Mouse (Mus musculus): ENCODE data around the gene Mrps34. TPM values are rescaled to one million over a fixed set of nuclear protein-coding genes. Genes with fewer than 3 reads are reported as not detected.
A peak's percentile ranks its signal among the peaks of the same experiment; 100 is the strongest.

The Mrps34 gene
- polyA plus RNA-seq, 1 experiment from 2014 or later, result 104 TPM

DNA sequence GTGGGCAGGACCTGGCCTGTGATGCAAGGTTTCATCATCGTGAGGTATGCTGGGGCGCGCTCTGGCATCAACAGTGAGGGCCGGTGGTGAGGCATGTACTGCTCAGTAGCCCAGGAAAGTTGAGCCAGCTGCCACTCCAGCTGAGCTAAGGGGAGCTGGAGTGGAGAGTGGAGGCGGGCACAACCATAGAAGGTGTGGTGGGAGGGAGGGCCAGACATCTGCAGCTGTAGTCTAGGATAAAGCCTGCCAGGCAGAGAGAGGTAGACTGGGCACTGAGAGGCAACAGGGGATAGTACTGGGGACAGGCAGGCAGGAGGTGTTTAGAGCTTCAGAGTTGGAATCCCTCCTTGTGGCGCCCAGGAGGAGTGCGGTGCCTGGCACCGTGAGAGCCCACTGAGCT lies 34.8 kb upstream of the Mrps34 start:
- Histone ChIP-seq H3K9ac (ENCODE audit: low read length) (no peak overlapping the region), H3K36me3 (ENCODE audit: control insufficient read depth, insufficient read depth, low read length) (peaks cover 21% of the 10 kb centered on the region), H3K27me3 (ENCODE audit: control insufficient read depth, insufficient read depth, low read length) (no peaks in the 10 kb centered on the region), H3K4me1 (replicated peaks; ENCODE audit: control insufficient read depth, insufficient read depth) (no peaks in the 10 kb centered on the region), H3K27ac (replicated peaks) (no peak overlapping the region), H3K4me3 (ENCODE audit: low read depth, low read length) (no peak overlapping the region), H3K9me3 (ENCODE audit: control insufficient read depth, low read length) (no peaks in the 10 kb centered on the region), H3K4me2 (replicated peaks; ENCODE audit: low read depth) (no peak overlapping the region)
- TF ChIP-seq CTCF (IDR thresholded peaks at IDR 0.05; ENCODE audit: low read depth) (no peak), EP300 (optimal IDR thresholded peaks at IDR 0.05) (no peak)
- DNase-seq (ENCODE audit: low spot score), result no peak
- peak; percentile 25; the same call in 1 of the 2 replicates for ATAC-seq (ENCODE audit: low FRiP score, low TSS enrichment)
- 91% methylated on average over 8 of the region's 8 CpGs for WGBS

DNA sequence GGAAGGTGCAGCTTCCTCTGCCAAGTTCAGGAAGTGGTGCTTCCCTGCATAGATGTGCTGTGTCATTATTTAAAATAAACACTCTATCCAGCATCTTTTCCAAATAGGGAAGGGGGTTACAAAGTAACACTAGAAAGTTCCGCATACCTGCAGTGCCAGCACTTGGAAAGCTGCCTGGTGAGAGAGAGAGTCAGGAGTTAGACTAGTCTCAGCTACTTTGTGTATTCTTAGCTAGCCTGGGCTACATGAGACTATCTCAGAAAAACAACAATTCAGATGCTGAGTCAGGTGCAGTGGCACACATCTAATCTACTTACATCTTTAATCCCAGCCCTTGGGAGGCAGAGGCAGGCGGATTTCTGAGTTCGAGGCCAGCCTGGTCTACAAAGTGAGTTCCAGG lies 33.1 kb upstream of the Mrps34 start:
- ATAC-seq (ENCODE audit: low FRiP score, low TSS enrichment), result no peak
- H3K4me2 ChIP-seq (replicated peaks; ENCODE audit: low read depth), result no peak overlapping the region
- no peak overlapping the region for H3K27ac ChIP-seq (replicated peaks)
- WGBS, result 95% methylated on average over 3 of the region's 3 CpGs
- no peaks in the 10 kb centered on the region for H3K4me1 ChIP-seq (replicated peaks; ENCODE audit: control insufficient read depth, insufficient read depth)
- peaks cover 14% of the 10 kb centered on the region for H3K36me3 ChIP-seq (ENCODE audit: control insufficient read depth, insufficient read depth, low read length)
- H3K4me3 ChIP-seq (ENCODE audit: low read depth, low read length), result no peak overlapping the region
- no peak overlapping the region for H3K9ac ChIP-seq (ENCODE audit: low read length)
- no peak for TF ChIP-seq CTCF (IDR thresholded peaks at IDR 0.05; ENCODE audit: low read depth)
- no peak for TF ChIP-seq EP300 (optimal IDR thresholded peaks at IDR 0.05)
- no peaks in the 10 kb centered on the region for H3K27me3 ChIP-seq (ENCODE audit: control insufficient read depth, insufficient read depth, low read length)
- DNase-seq (ENCODE audit: low spot score), result no peak
- no peaks in the 10 kb centered on the region for H3K9me3 ChIP-seq (ENCODE audit: control insufficient read depth, low read length)

DNA sequence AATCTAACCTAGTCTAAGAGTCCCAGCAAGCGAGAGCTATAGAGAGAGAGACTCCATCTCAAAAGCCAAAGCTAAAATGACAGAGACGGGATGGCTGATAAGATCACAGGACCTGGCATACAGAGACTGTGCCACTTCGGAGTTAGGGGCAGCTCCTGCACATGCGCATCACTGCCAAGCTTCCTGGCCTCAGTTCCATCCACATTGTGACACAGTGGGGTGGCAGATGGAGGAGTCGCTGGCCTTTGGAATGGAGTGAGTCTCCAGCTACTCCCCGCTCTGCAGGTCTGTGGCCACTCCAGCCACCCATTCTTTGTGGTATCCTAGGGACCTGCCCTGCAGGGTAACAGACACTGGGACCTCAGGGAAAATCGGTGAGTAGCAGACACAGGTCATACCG lies 29.1 kb upstream of the Mrps34 start, which contains the start of gene Igfals:
Gene Igfals (plus strand): TSS at position 222 of the 400 bp plus-strand sequence.
- H3K4me1 ChIP-seq (replicated peaks; ENCODE audit: control insufficient read depth, insufficient read depth), result no peaks in the 10 kb centered on the region
- H3K9me3 ChIP-seq (ENCODE audit: control insufficient read depth, low read length), result no peaks in the 10 kb centered on the region
- no peak for ATAC-seq (ENCODE audit: low FRiP score, low TSS enrichment)
- H3K4me3 ChIP-seq (ENCODE audit: low read depth, low read length), result no peak within 1 kb of the TSS
- H3K36me3 ChIP-seq (ENCODE audit: control insufficient read depth, insufficient read depth, low read length), result peaks cover 14% of the 10 kb centered on the region
- no peak within 1 kb of the TSS for H3K4me2 ChIP-seq (replicated peaks; ENCODE audit: low read depth)
- no peak for TF ChIP-seq EP300 (optimal IDR thresholded peaks at IDR 0.05)
- TF ChIP-seq CTCF (IDR thresholded peaks at IDR 0.05; ENCODE audit: low read depth), result no peak
- no peak within 1 kb of the TSS for H3K9ac ChIP-seq (ENCODE audit: low read length)
- H3K27me3 ChIP-seq (ENCODE audit: control insufficient read depth, insufficient read depth, low read length), result no peaks in the 10 kb centered on the region
- DNase-seq (ENCODE audit: low spot score), result no peak
- WGBS, result 87% methylated on average over 8 of the region's 8 CpGs
- no peak within 1 kb of the TSS for H3K27ac ChIP-seq (replicated peaks)

DNA sequence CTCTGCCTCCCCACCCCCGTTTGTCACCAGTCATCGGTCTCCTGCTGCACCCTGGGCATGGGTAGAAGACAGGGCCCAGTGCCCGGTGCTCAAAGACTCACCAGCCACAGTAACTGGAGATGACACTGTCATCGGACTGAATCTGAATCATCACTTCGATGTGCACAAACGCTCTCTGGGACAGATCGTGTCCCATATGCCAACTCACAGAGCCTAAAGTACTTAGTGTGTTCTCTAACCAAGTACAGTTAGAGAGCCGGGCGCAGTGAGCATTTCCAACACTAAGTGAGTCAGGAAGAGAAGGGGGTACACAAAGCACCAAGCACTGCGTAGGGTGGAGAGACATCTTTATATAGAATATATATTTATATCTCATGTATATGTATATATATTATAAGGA lies 27.0 kb upstream of the Mrps34 start:
- Histone ChIP-seq H3K9me3 (ENCODE audit: control insufficient read depth, low read length) (no peaks in the 10 kb centered on the region), H3K36me3 (ENCODE audit: control insufficient read depth, insufficient read depth, low read length) (0 out of 2 replicates have a peak, but pooled peaks cover 6% of the 10 kb centered on the region), H3K4me1 (replicated peaks; ENCODE audit: control insufficient read depth, insufficient read depth) (no peaks in the 10 kb centered on the region), H3K4me2 (replicated peaks; ENCODE audit: low read depth) (no peak overlapping the region), H3K27me3 (ENCODE audit: control insufficient read depth, insufficient read depth, low read length) (no peaks in the 10 kb centered on the region), H3K27ac (replicated peaks) (no peak overlapping the region), H3K9ac (ENCODE audit: low read length) (no peak overlapping the region), H3K4me3 (ENCODE audit: low read depth, low read length) (no peak overlapping the region)
- ATAC-seq (ENCODE audit: low FRiP score, low TSS enrichment) (no peak), DNase-seq (ENCODE audit: low spot score) (no peak)
- WGBS, result 94% methylated on average over 10 of the region's 10 CpGs
- TF ChIP-seq CTCF (IDR thresholded peaks at IDR 0.05; ENCODE audit: low read depth), result no peak
- no peak for TF ChIP-seq EP300 (optimal IDR thresholded peaks at IDR 0.05)

DNA sequence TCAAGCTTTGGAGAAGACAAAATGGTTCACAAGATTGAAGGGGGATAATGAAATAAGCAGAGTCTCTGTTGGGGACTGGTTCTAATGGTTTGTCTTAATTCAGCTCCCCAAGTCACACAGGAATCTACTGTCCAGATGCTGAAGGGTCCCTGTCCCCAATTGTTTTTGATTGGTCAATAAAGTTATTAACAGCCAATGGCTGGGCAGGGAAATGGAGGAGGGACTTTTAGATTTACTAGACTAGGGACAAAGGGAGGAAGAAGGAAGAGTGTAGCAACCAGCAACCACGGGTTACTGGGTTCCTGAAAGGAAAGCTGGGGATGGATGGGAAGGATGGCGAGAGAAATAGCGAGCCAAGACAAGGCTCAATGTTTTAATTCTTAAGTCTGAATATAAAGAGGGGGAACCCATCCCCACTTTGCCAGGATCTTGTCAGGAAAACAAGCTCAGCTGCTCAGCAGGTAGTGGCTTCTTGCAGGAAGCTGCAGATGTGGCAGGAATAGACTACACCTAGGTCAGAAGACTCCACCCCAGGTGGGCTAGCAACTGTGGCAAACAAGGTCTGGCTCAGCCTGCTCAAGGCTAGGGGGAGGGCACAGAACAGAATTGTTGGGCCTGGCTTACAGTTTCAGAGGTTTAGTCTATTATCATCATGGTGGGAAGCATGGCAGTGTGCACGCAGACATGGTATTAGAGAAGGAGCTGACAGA lies 21.1 kb upstream of the Mrps34 start:
- ATAC-seq (ENCODE audit: low FRiP score, low TSS enrichment), result no peak

DNA sequence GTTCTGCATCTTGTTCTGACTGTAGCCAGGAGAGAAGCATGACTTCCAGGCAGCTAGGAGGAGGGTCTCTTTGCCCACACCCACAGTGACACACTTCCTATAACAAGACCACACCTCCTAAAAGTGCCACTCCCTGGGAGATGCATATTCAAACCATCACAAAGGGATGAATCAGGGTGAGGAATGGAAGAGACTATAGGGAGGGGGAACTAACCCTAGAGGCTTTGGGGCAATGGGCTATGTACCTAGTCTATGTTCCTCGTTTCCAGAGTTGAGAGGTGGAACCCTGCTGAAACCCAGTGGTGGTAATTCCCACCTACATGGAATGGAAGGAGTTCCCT lies 20.5 kb upstream of the Mrps34 start:
- WGBS, result 45% methylated on average over 1 of the region's 1 CpGs
- Histone ChIP-seq H3K4me3 (ENCODE audit: low read depth, low read length) (no peak overlapping the region), H3K4me1 (replicated peaks; ENCODE audit: control insufficient read depth, insufficient read depth) (no peaks in the 10 kb centered on the region), H3K27me3 (ENCODE audit: control insufficient read depth, insufficient read depth, low read length) (no peaks in the 10 kb centered on the region), H3K9me3 (ENCODE audit: control insufficient read depth, low read length) (no peaks in the 10 kb centered on the region), H3K4me2 (replicated peaks; ENCODE audit: low read depth) (no peak overlapping the region), H3K9ac (ENCODE audit: low read length) (no peak overlapping the region), H3K36me3 (ENCODE audit: control insufficient read depth, insufficient read depth, low read length) (no peaks in the 10 kb centered on the region), H3K27ac (replicated peaks) (no peak overlapping the region)
- no peak for ATAC-seq (ENCODE audit: low FRiP score, low TSS enrichment)
- no peak for DNase-seq (ENCODE audit: low spot score)
- TF ChIP-seq CTCF (IDR thresholded peaks at IDR 0.05; ENCODE audit: low read depth) (no peak), EP300 (optimal IDR thresholded peaks at IDR 0.05) (no peak)

More for the DNA sequence above, 21.1 kb upstream of the Mrps34 start:
- WGBS, result 52% methylated on average over 4 of the region's 4 CpGs
- H3K4me3 ChIP-seq (ENCODE audit: low read depth, low read length), result no peak overlapping the region
- no peaks in the 10 kb centered on the region for H3K4me1 ChIP-seq (replicated peaks; ENCODE audit: control insufficient read depth, insufficient read depth)
- no peaks in the 10 kb centered on the region for H3K9me3 ChIP-seq (ENCODE audit: control insufficient read depth, low read length)
- no peak overlapping the region for H3K27ac ChIP-seq (replicated peaks)
- H3K9ac ChIP-seq (ENCODE audit: low read length), result no peak overlapping the region
- no peaks in the 10 kb centered on the region for H3K36me3 ChIP-seq (ENCODE audit: control insufficient read depth, insufficient read depth, low read length)
- H3K27me3 ChIP-seq (ENCODE audit: control insufficient read depth, insufficient read depth, low read length), result no peaks in the 10 kb centered on the region
- DNase-seq (ENCODE audit: low spot score), result no peak
- TF ChIP-seq EP300 (optimal IDR thresholded peaks at IDR 0.05) (no peak), CTCF (IDR thresholded peaks at IDR 0.05; ENCODE audit: low read depth) (no peak)
- H3K4me2 ChIP-seq (replicated peaks; ENCODE audit: low read depth), result no peak overlapping the region

All from stomach, postnatal 0 days (tissue).